Mouse (Mus musculus) left cerebral cortex, postnatal 10 days (tissue): ENCODE data around the gene Usp7. TPM values are rescaled to one million over a fixed set of nuclear protein-coding genes. Genes with fewer than 3 reads are reported as not detected.

Experiments used
- DNase-seq, 2 experiments: peaks; one replicate each; pipeline ENCODE4 v3.0.0; 2021 to 2022; ENCODE audit warnings: low spot score in 2 of 2, mixed read lengths in 1 of 2; ENCODE audit errors: extremely low spot score in 1 of 2
- intact Hi-C: fragments of 180-260 bp; cut with DNase I; formaldehyde crosslinking; loops from one replicate; pipeline ENCODE4 v1.15.1; 2025
- total RNA-seq, 2 experiments: library from RNA; stranded (reverse); gene quantifications; 2 replicates each; pipeline ENCODE4 v1.2.3; 2021

Usp7 gene
- total RNA-seq, 2 experiments from 2014 or later: 163 to 164 TPM

DNA sequence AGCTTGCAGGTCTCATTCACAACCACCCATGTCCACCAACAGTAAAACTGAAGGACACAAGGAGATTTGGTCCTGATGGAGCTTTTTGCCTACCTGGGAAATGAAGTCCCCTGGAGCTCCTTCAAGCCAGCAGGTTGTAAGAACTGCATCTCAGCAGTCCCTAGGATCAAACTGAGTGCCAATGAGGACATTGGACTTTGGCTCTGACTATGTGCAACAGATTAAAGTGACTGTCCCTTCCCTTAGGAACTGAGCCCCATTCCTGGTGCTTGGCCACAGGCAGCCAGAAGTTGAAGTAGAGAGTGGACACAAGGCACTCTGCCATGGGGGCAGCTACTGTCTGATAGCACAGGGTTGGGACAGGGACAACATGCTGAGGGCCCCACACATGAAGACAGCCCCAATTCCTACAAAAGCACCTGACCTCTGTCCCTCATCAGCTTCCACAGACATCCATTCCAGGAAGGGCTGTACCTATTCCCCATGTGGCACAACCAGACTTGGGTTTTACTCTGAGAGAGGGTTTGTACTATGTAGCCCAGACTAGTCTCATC, 104.5 kb downstream of the Usp7 start:
- intact Hi-C loops: loop anchor here (5.0 kb wide), 2 partner anchors 80 to 180 kb away; no protein-coding TSS in a partner anchor
- peak in 1 of 2 experiments; percentile 18 for DNase-seq

DNA sequence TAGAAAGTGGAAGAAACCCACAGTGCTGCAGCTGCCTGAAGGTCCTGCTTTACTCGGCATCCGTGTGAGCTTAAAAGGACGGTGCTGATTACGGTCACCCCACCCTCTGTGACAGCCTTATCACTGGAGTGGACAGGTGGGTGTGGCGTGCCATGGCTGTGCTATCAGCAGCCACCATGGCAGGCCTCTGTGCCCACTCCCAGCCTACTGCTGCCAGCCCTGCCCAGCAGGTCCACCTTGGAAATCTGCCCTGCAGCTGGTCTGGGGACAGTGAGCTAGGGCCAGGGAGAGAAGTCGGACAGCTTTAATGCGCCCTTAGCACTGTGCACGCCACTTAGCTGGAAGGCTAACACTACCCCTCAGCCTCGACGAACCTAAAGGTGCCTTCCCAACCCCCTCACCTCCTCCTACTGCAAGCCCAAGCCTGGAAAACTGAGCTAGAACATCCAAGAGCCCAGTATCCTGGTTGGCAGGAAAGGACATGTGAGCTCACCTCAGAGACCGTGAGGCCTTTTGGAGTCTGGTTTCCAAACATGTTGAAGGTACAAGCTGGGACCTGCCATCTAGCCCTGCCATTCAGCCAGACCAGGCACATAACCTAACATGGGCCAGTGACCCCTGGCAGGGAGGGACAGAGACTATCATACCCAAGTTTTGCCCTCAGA, 105.1 kb downstream of the Usp7 start:
- intact Hi-C loops: loop anchor here (5.0 kb wide), 2 partner anchors 80 to 180 kb away; no protein-coding TSS in a partner anchor
- DNase-seq: peak in 1 of 2 experiments; percentile 49

DNA sequence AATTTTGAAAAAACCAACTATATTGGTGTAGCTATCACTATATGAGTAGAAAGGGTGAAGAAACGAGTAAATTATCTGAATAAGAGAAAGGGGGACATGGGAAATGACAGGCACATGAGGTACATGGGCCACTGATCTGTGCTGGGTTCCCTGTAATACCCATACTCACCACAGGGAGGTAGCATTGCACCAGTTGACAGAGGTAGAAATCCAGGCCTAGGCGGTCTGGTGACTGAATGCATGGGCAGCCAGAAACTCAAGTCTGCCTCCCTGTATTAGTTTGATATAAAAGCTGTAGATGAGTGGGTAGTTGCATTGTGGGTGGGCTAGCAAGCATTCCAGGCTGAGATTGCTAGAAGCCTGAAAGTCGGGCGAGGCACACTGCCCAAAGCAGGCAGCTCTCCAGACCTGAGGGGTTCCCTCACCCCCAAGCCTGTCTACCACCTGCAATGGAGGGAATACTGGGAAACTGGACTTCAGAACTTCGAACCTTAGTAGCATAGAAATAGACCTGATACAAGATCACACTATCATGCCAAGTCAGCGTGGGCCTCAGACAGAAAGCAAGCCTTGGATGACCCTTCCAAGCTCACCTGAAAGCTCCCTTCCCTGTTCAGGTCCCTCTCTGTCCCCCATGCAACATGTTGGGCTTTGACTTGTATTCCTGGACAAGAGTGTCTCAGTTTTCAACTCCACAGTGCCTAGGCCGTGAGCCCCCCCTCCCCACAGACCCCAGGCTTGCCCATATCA, 105.8 kb downstream of the Usp7 start:
- intact Hi-C loops: loop anchor here (5.0 kb wide), 2 partner anchors 81 to 181 kb away; no protein-coding TSS in a partner anchor
- DNase-seq: peak; percentile 73 to 76

DNA sequence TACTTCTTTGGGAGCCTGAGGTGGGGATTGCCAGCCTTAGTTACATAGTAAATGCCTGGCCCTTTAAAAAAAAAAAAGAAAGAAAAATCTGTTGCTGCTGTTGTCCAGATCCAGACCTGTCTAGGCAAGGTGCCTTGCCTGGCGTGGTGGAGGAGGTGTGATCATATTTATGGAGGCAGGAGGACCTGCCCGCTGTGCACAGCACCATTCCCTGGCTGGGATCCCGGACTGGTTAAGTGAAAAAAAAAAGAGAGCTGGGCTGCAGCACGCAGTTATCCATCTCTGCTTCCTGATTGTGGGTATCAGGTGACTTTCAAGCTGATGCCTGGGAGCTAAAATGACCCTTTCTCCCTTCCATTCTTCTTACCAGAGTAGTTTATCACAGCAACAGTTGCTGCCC, 107.0 kb downstream of the Usp7 start:
- DNase-seq: peak in 1 of 2 experiments; percentile 19
- intact Hi-C loops: loop anchor here (5.0 kb wide), 2 partner anchors 82 to 182 kb away; no protein-coding TSS in a partner anchor

DNA sequence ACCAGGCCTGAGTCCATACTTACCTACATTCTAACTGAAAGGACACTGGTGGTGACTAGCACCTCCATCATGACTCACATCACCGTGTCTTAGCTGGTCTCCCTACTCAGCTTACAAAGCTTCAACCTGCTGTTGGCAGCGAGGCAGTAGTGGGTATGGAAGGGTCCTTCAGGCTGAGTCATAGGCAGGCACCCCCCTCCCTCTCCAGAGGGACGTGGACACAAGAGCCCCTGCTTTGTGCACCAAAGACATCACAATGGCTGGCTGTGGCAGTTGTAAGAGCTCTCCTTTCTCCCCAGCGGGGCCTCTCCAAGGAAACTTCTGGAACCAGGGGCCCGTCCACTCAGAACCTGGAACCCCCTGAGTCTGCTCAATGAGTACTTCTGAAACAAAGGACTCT, 111.6 kb downstream of the Usp7 start, which contains the start of gene Gm5767:
Gm5767 (plus strand) TSS at position 301 of the 400 bp plus-strand sequence.
- intact Hi-C loops: no loop called here
- DNase-seq: no peak

DNA sequence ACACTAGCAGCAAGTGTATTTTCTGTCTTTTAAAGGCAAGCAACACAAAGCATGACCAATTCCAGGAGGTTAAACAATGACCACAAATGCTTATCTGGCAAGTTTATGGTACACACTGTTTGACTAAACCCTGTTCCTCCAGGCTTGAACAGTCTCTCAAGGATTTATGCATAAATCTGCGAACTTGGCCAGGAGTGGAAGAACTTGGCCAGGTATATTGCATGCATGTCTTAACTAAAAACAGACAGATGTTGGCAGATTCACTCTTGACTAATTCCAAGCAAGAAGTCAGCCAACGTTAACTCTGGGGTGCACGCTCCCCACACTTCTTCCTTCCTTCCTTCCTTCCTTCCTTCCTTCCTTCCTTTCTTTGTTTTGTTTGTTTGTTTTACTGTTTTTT, 112.3 kb downstream of the Usp7 start:
- no peak for DNase-seq
- intact Hi-C loops: loop anchor here (5.0 kb wide), 1 partner anchor 272 kb away; no protein-coding TSS in a partner anchor

DNA sequence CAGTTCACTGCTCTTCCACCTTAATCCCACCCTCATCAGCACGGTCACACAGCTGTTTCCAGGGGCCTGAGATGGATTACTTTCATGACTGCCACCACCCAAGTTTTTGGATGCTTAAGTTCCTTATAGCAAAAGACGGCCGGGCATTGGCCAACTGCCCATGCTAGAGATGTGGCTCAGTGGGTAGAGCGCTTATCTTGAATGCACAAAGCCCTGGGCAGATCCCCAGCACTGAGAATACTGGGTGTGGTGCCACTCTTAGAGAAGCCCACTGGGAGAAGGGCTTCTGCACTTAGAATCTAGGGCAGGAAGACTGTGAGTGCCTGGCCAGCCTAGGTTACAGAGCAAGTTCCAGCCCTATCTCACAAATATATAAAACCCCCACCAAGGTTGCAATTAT, 113.4 kb downstream of the Usp7 start:
- intact Hi-C loops: loop anchor here (5.0 kb wide), 1 partner anchor 271 kb away; no protein-coding TSS in a partner anchor
- DNase-seq: no peak

DNA sequence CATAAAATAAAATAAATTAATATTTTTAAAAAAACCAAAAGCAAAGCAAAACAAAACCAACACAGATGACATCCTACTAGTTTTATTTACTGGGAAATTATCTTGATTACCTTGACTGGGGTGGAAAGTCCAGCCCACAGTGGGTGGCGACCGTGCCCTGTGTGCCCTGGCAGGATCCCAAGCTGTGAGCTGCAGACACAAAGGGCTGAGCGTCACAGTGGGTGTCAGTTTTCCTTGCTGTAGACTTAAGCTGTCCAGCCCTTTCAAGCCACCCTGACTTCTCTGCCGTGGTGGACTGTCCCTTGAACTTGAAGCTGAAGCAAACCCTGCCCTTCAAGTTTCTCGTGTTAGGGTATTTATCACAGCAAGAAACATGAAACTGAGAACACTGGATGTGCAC, 114.1 kb downstream of the Usp7 start:
- peak in 1 of 2 experiments; percentile 39 for DNase-seq
- intact Hi-C loops: loop anchor here (5.0 kb wide), 1 partner anchor 271 kb away; no protein-coding TSS in a partner anchor

DNA sequence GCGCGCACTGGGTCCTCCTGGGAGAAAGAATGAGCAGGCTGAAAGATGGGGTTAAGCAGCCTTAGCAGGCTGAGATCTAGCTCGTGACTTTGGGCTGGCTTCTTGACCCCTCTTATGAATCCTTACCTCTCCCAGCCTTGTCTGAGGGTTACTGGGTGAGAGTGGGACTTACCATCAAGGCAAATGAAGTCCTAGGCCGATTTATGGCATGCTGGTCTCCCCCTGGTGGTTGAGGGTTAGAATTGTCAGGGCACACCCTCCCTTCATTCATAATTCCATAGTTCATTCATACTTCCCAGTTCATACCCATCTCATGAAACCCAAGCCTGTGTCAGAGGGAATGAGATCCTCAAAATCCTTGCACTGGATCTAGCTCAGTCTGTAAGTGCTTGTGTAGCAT, 115.3 kb downstream of the Usp7 start:
- DNase-seq: no peak
- intact Hi-C loops: loop anchor here (2.0 to 5.0 kb wide), 2 partner anchors 182 to 269 kb away; no protein-coding TSS in a partner anchor

DNA sequence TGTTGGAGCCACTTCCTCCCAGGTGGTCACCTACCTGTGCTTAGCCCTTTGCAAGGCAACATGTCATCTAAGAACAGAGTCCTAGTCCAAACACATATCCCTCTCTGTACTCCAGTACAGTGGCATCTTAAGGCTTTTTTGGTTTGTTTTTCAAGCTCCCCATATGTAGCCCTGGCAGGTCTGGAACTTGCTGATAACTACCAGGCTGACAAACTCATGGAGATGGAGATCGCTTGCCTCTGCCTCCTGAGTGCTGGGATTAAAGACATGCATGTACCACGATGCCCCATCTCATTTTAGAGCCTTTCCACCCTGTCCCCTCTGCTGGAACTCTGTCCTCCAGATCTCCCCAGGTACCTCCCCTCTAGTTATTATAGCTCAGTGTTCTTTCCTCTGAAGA, 115.9 kb downstream of the Usp7 start:
- no peak for DNase-seq
- intact Hi-C loops: loop anchor here (2.0 to 5.0 kb wide), 2 partner anchors 181 to 269 kb away; no protein-coding TSS in a partner anchor

DNA sequence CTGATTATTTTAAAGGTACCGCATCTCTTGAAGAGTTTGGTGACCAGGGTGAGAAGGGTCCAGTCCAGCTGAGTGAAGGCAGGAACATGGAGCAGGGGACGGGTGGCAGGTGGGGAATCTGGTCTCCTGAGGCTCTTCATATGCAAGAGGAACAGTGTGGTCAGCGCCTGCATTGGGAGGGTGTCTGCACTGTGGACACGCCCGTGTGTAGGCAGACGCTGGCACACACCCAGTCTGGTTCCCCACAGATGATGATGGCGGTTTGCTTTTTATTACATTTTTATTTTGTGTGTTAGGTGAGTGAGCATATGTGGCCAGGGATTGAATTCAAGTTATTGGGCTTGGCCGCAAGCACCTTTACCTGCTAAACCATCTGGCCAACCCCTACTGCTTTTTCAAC, 116.5 kb downstream of the Usp7 start:
- no peak for DNase-seq
- intact Hi-C loops: loop anchor here (5.0 kb wide), 1 partner anchor 268 kb away; no protein-coding TSS in a partner anchor

DNA sequence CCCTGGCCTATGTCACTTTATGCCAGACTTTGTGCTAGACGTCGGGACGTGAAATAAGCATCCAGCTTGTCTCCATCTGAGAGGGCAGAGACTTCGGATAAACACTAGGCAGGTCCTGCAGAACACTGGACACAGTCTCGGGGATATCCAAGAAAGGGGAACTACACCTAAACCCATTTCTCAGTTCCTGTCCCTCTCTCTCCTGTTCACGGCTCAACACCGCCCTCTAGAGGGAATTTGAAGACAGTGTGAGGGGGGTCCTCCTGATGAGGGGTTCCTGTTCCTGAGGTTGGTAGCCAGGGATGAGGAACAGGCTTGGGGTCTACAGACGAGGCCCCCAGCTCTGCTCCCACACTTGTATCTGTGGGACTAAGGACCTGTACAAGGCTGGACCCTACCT, 117.9 kb downstream of the Usp7 start:
- intact Hi-C loops: no loop called here
- peak in 1 of 2 experiments; percentile 33 for DNase-seq

DNA sequence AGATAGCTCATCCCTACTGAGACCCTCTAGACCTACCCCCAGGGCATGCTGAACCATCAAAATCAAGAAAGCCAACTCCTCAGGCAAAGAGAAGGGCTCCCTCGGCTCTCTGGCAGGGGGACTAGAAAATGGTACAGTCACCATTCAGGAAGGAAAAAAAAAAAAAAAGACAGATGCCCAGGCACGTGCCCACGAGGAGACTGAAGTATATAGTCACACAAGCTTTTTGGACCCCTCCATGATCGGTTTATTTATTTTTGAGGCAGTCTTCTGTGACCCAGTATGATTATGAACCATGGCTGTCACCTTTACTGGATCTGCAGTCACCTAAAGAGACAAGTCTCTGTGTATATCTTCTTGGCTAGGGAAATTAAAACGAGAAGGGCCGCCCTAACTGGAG, 118.8 kb downstream of the Usp7 start:
- intact Hi-C loops: no loop called here
- no peak for DNase-seq

DNA sequence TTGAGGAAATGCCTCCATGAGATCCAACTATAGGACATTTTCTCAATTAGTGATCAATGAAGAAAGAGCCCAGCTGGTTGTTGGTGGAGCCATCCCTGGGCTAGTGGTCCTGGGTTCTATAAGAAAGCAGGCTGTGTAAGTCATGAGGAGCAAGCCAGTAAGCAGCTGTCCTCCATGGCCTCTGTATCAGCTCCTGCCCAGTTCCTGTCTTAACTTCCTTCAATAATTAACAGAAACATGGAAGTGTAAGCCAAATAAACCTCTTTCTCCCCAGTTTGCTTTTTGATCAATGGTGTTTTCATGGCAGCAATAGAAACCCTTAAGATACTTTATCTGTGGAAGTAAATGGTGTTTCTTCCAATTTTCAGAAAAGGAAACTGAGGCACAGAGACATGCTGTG, 119.3 kb downstream of the Usp7 start:
- no peak for DNase-seq
- intact Hi-C loops: no loop called here

DNA sequence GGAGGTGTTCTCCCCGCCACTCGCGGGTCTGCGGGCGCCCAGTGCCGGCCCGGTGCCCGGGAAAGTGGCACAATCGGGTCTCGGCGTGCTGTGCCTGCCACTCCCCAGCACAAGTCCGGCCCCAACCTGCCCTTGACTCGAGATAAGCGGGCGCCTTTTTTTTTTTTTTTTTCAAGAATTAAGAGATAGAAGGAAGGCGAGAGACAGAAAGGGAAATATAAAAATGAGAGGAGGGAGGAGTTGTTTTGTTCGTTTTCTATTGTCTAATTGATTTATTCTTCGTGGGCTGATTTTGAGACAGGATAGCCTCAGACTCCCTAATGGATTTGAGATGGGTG, 119.8 kb downstream of the Usp7 start:
- no peak for DNase-seq
- intact Hi-C loops: no loop called here

DNA sequence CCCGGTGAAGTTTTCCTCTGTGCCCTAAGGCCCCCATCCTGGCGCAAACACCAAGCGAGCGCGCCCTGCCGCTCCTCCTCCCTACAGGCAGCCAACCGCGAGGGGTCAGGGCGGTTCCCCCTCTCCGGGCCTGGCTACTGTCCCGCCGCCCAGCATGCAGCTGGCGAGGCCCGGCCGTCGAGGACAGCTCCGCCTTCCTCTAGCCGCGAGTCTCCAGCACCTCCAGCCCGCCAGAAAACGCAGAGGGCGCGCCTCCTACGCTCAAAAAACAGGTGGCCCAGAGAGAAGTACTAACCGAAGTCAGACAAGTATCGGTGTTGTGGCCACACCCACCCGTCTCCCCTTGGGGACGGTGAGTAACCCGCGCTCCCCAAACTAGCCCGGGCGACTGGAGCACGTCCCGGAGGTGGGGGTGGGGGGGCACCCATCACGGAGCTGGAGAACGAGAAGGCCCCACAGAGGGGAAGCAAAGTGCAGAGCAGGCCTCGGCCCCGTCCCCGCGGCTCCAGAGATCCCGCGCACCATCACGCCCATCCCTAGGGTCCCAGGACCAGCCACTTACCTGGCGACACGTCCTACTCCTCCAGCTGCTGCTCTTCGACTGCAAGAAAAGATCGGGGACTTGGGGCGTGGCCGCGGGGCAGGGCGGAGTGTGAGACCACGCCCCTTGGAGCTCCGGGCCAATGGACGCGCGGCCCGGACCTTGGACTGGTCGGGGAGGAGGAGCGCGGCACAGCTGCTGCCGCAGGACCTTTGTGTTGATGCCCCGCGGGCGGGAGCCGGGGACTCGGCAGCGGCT, 120.4 kb downstream of the Usp7 start, which contains the start of gene Carhsp1:
Carhsp1 (minus strand) TSS at position 605 of the 799 bp plus-strand sequence.
- intact Hi-C loops: no loop called here
- peak; percentile 78 to 94 for DNase-seq

DNA sequence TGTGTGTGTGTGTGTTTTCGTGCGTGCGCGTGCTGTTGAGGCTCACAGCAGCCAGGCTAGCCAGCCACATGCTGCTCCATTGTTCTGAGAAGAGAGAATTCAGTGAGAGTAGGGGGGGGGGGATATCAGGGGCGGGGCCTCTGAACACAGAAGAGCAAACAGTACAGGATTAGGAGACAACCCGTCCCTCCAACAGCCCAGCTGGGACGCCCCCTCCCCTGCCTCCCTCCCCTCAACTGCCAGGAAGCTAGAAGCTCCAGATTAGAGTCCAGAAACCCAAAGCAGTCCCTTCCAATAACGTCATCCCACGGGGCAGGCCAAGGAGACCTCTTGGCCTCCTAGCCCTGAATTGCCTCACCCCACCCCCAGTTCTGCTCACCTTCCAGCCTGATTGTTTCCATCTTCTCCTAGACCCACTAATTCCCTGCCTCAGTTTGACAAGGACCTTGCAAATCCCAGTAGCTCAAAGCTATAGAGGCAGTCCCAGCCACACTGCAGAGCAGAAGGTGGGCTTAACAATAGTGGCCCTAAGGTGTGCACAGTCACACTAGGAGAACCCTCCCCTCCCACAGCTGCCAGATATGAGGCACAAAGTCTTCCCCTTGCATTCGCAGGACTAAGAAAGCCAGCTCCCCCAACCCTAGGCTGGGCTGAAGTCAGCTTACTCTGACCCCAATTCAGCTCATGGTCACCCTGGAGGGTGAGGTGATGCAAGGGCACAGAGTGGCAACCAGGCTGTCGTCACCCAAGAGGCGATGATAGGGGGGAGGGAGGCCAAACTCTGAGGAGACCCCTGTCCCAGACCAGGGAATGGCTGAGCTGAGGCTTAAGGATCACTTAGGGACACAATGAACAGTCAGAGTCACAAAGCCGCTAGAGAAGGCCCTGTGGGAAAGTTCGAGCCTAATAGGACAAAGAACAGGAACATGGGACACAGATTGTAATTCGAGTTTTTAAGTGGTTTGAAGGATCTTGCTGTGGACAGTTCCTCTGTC, 121.8 kb downstream of the Usp7 start:
- DNase-seq: no peak
- intact Hi-C loops: no loop called here
